Mouse (Mus musculus) naive thymus-derived CD4-positive, alpha-beta T cell, adult 2 months (primary cell): ENCODE measurements around the gene Retreg1.
A peak's percentile ranks its signal among the peaks of the same experiment; 100 is the strongest.

Experiments used
- DNase-seq: peaks from one replicate; pipeline ENCODE4 v3.0.0-alpha.2; 2011; ENCODE audit warnings: low read depth

Retreg1 gene

GRCm38 (mm10) chr15:25843086-25843991 lies at the start of gene Retreg1:
Gene Retreg1 (plus strand): TSS chr15:25843180.
- peak; percentile 92 for DNase-seq

- no peak for DNase-seq
Measured at GRCm38 (mm10) chr15:25794123-25794522, 48.9 kb upstream of the Retreg1 start.

GRCm38 (mm10) chr15:25795496-25795895 lies 47.5 kb upstream of the Retreg1 start:
- no peak for DNase-seq

- DNase-seq, result peak; percentile 48
Measured at GRCm38 (mm10) chr15:25796353-25796752, 46.6 kb upstream of the Retreg1 start.

GRCm38 (mm10) chr15:25797179-25797578 lies 45.8 kb upstream of the Retreg1 start:
- DNase-seq, result no peak

GRCm38 (mm10) chr15:25797888-25798287 lies 45.1 kb upstream of the Retreg1 start:
- DNase-seq, result no peak

GRCm38 (mm10) chr15:25801726-25802125 lies 41.3 kb upstream of the Retreg1 start:
- DNase-seq, result no peak

- DNase-seq, result no peak
Measured at GRCm38 (mm10) chr15:25802194-25802593, 40.8 kb upstream of the Retreg1 start.

GRCm38 (mm10) chr15:25803111-25803510 lies 39.9 kb upstream of the Retreg1 start:
- no peak for DNase-seq

- DNase-seq, result peak; percentile 75
Measured at GRCm38 (mm10) chr15:25805336-25806110, 37.5 kb upstream of the Retreg1 start.

- no peak for DNase-seq
Measured at GRCm38 (mm10) chr15:25806363-25806762, 36.6 kb upstream of the Retreg1 start.

GRCm38 (mm10) chr15:25806878-25807277 lies 36.1 kb upstream of the Retreg1 start:
- DNase-seq, result no peak

- no peak for DNase-seq
Measured at GRCm38 (mm10) chr15:25808677-25809460, 34.1 kb upstream of the Retreg1 start.

GRCm38 (mm10) chr15:25809669-25810068 lies 33.3 kb upstream of the Retreg1 start:
- no peak for DNase-seq

GRCm38 (mm10) chr15:25811834-25812250 lies 31.1 kb upstream of the Retreg1 start:
- peak; percentile 73 for DNase-seq

- peak; percentile 50 for DNase-seq
Measured at GRCm38 (mm10) chr15:25812479-25812878, 30.5 kb upstream of the Retreg1 start.

- no peak for DNase-seq
Measured at GRCm38 (mm10) chr15:25814535-25814934, 28.4 kb upstream of the Retreg1 start.

- peak; percentile 53 for DNase-seq
Measured at GRCm38 (mm10) chr15:25817191-25817590, 25.8 kb upstream of the Retreg1 start.

- DNase-seq, result no peak
Measured at GRCm38 (mm10) chr15:25821981-25822380, 21.0 kb upstream of the Retreg1 start.

- DNase-seq, result peak; percentile 44
Measured at GRCm38 (mm10) chr15:25822656-25823055, 20.3 kb upstream of the Retreg1 start.

- DNase-seq, result no peak
Measured at GRCm38 (mm10) chr15:25826531-25826961, 16.4 kb upstream of the Retreg1 start.

- peak; percentile 74 for DNase-seq
Measured at GRCm38 (mm10) chr15:25828464-25828863, 14.5 kb upstream of the Retreg1 start.
